Mouse (Mus musculus) embryonic facial prominence, embryonic 14.5 days (tissue): ENCODE measurements around the gene Gm9573. TPM values are rescaled to one million over a fixed set of nuclear protein-coding genes. Genes with fewer than 3 reads are reported as not detected.

ENCODE experiments used
- ATAC-seq: fragments of 200-750 bp; cut with Nextera tagmentation; 2 replicates; pipeline ENCODE4 v1.8.0; 2017; ENCODE audit warnings: low read depth, moderate number of reproducible peaks, moderate TSS enrichment
- DNase-seq: peaks from one replicate; pipeline ENCODE4 v3.0.0-alpha.2; 2015; ENCODE audit warnings: low spot score
- H3K27ac ChIP-seq: fragments of 300-500 bp; sonication (generic); replicated peaks from 2 replicates; pipeline ENCODE4 v1.5.1; 2014; ENCODE audit warnings: low read depth, mild to moderate bottlenecking, low read length, moderate library complexity
- H3K27me3 ChIP-seq: fragments of 300-500 bp; sonication (generic); replicated peaks from 2 replicates; pipeline ENCODE4 v1.6.1; 2014; ENCODE audit warnings: low read length; ENCODE audit not compliant: control insufficient read depth, insufficient read depth
- H3K36me3 ChIP-seq: fragments of 300-500 bp; sonication (generic); 2 replicates; pipeline ENCODE4 v1.6.1; 2014; ENCODE audit warnings: low read length, mixed read lengths; ENCODE audit not compliant: control insufficient read depth, insufficient read depth
- H3K4me1 ChIP-seq: fragments of 300-500 bp; sonication (generic); 2 replicates; pipeline ENCODE4 v1.6.1; 2014; ENCODE audit warnings: antibody characterized with exemption, low read length; ENCODE audit not compliant: control insufficient read depth, insufficient read depth
- H3K4me2 ChIP-seq: fragments of 300-500 bp; sonication (generic); 2 replicates; pipeline ENCODE4 v1.6.1; 2014; ENCODE audit warnings: low read depth, mild to moderate bottlenecking, low read length, moderate library complexity, mixed read lengths
- H3K4me3 ChIP-seq: fragments of 300-500 bp; sonication (generic); 2 replicates; pipeline ENCODE4 v1.5.1; 2014; ENCODE audit warnings: low read depth, mild to moderate bottlenecking, low read length
- H3K9ac ChIP-seq: fragments of 300-500 bp; sonication (generic); 2 replicates; pipeline ENCODE4 v1.6.1; 2014; ENCODE audit warnings: low read depth, mild to moderate bottlenecking, low read length, moderate library complexity, mixed read lengths
- H3K9me3 ChIP-seq: fragments of 300-500 bp; sonication (generic); 2 replicates; pipeline ENCODE4 v1.6.1; 2016; ENCODE audit warnings: low read length; ENCODE audit not compliant: control insufficient read depth
- WGBS: fragments of 180-500 bp; shearing (Covaris S2); extraction: QIAGEN DNeasy Blood & Tissue Kit; methylation state at CpG from one replicate; pipeline ENCODE4 v1.1.7; 2014; 5-methylcytosine and 5-hydroxymethylcytosine counted together
- polyA plus RNA-seq: library from polyadenylated mRNA; unstranded; fragments of >200 nt; fragmentation: Nextera tagmentation; extraction: Ambion mirVana; gene quantifications from 2 replicates; pipeline ENCODE4 v1.2.1, GENCODE M21; 2014

Gm9573 gene
- polyA plus RNA-seq = 0.04 TPM in 1 of 2 replicates, not detected in the other

GRCm38 (mm10) chr17:35626537-35626936 lies at the start of gene Gm9573:
Gene Gm9573 (minus strand): TSS chr17:35626637.
- WGBS = 80% methylated on average over 7 of the region's 7 CpGs
- ATAC-seq = no peak
- no peak within 1 kb of the TSS for H3K4me3 ChIP-seq
- no peaks in the 10 kb centered on the region for H3K36me3 ChIP-seq
- no peaks in the 10 kb centered on the region for H3K9me3 ChIP-seq
- no peak within 1 kb of the TSS for H3K27ac ChIP-seq
- no peak within 1 kb of the TSS for H3K4me2 ChIP-seq
- H3K27me3 ChIP-seq = no peaks in the 10 kb centered on the region
- no peaks in the 10 kb centered on the region for H3K4me1 ChIP-seq
- H3K9ac ChIP-seq = no peak within 1 kb of the TSS
- no peak for DNase-seq

- Histone ChIP-seq H3K4me2 (peak within 1 kb of the TSS; percentile 79), H3K9ac (peak within 1 kb of the TSS; percentile 79), H3K4me3 (peak within 1 kb of the TSS; percentile 56), H3K4me1 (0 out of 2 replicates have a peak, but pooled peaks cover 4% of the 10 kb centered on the region), H3K27me3 (no peaks in the 10 kb centered on the region), H3K27ac (no peak within 1 kb of the TSS), H3K36me3 (peaks cover 12% of the 10 kb centered on the region; the same call in 1 of the 2 replicates), H3K9me3 (no peaks in the 10 kb centered on the region)
- DNase-seq (peak; percentile 99), ATAC-seq (peak; percentile 99)
- WGBS = 2% methylated on average over 23 of the region's 23 CpGs
Measured at GRCm38 (mm10) chr17:35673416-35674035, 47.1 kb upstream of the Gm9573 start, which contains the start of gene Gtf2h4. Gene Gtf2h4 (minus strand): TSS chr17:35673739.

GRCm38 (mm10) chr17:35672527-35672926 lies 46.1 kb upstream of the Gm9573 start:
- 0 out of 2 replicates have a peak, but pooled peaks cover 4% of the 10 kb centered on the region for H3K4me1 ChIP-seq
- H3K4me3 ChIP-seq = peak overlapping the region; percentile 56; the same call in 1 of the 2 replicates
- ATAC-seq = no peak
- H3K4me2 ChIP-seq = peak overlapping the region; percentile 79
- DNase-seq = no peak
- H3K27me3 ChIP-seq = no peaks in the 10 kb centered on the region
- no peak overlapping the region for H3K9ac ChIP-seq
- H3K27ac ChIP-seq = no peak overlapping the region
- H3K9me3 ChIP-seq = no peaks in the 10 kb centered on the region
- peaks cover 12% of the 10 kb centered on the region; the same call in 1 of the 2 replicates for H3K36me3 ChIP-seq
- WGBS = 79% methylated on average over 6 of the region's 6 CpGs

- no peak for ATAC-seq
- no peak overlapping the region for H3K4me2 ChIP-seq
- WGBS = 85% methylated on average over 6 of the region's 6 CpGs
- no peak overlapping the region for H3K4me3 ChIP-seq
- no peak overlapping the region for H3K27ac ChIP-seq
- no peaks in the 10 kb centered on the region for H3K27me3 ChIP-seq
- peaks cover 4% of the 10 kb centered on the region; the same call in 1 of the 2 replicates for H3K4me1 ChIP-seq
- peaks cover 12% of the 10 kb centered on the region; the same call in 1 of the 2 replicates for H3K36me3 ChIP-seq
- H3K9ac ChIP-seq = no peak overlapping the region
- no peak for DNase-seq
- H3K9me3 ChIP-seq = no peaks in the 10 kb centered on the region
Measured at GRCm38 (mm10) chr17:35671846-35672245, 45.4 kb upstream of the Gm9573 start.

- Histone ChIP-seq H3K9me3 (no peaks in the 10 kb centered on the region), H3K27ac (no peak overlapping the region), H3K4me2 (no peak overlapping the region), H3K27me3 (no peaks in the 10 kb centered on the region), H3K9ac (no peak overlapping the region), H3K36me3 (peaks cover 22% of the 10 kb centered on the region; the same call in 1 of the 2 replicates), H3K4me1 (peaks cover 4% of the 10 kb centered on the region; the same call in 1 of the 2 replicates), H3K4me3 (no peak overlapping the region)
- ATAC-seq (no peak), DNase-seq (no peak)
- 87% methylated on average over 9 of the region's 9 CpGs for WGBS
Measured at GRCm38 (mm10) chr17:35669731-35670130, 43.3 kb upstream of the Gm9573 start.

GRCm38 (mm10) chr17:35667334-35668065 lies 41.1 kb upstream of the Gm9573 start, which contains the start of gene Vars2:
Gene Vars2 (minus strand): TSS chr17:35667592.
- ATAC-seq = peak; percentile 93
- WGBS = under 1% methylated on average over 49 of the region's 61 CpGs
- Histone ChIP-seq H3K36me3 (peaks cover 35% of the 10 kb centered on the region; the same call in 1 of the 2 replicates), H3K9me3 (no peaks in the 10 kb centered on the region), H3K27ac (peak within 1 kb of the TSS; percentile 78), H3K27me3 (no peaks in the 10 kb centered on the region), H3K4me2 (peak within 1 kb of the TSS; percentile 92), H3K9ac (peak within 1 kb of the TSS; percentile 89), H3K4me3 (peak within 1 kb of the TSS; percentile 81), H3K4me1 (no peaks in the 10 kb centered on the region; the same call in 1 of the 2 replicates)
- DNase-seq = peak; percentile 96

GRCm38 (mm10) chr17:35666851-35667256 lies 40.4 kb upstream of the Gm9573 start:
- Histone ChIP-seq H3K4me3 (peak overlapping the region; percentile 81), H3K27ac (peak overlapping the region; percentile 78), H3K4me2 (peak overlapping the region; percentile 92), H3K4me1 (no peaks in the 10 kb centered on the region; the same call in 1 of the 2 replicates), H3K36me3 (peaks cover 36% of the 10 kb centered on the region), H3K27me3 (no peaks in the 10 kb centered on the region), H3K9me3 (no peaks in the 10 kb centered on the region), H3K9ac (peak overlapping the region; percentile 89)
- 1% methylated on average over 13 of the region's 13 CpGs for WGBS
- peak; percentile 36 for DNase-seq
- peak; percentile 46 for ATAC-seq

- Histone ChIP-seq H3K4me3 (no peak overlapping the region), H3K9ac (peak overlapping the region; percentile 89; the same call in 1 of the 2 replicates), H3K36me3 (peaks cover 41% of the 10 kb centered on the region), H3K27ac (no peak overlapping the region), H3K27me3 (no peaks in the 10 kb centered on the region), H3K9me3 (no peaks in the 10 kb centered on the region), H3K4me2 (peak overlapping the region; percentile 92; the same call in 1 of the 2 replicates), H3K4me1 (no peaks in the 10 kb centered on the region; the same call in 1 of the 2 replicates)
- WGBS = 77% methylated on average over 17 of the region's 17 CpGs
- ATAC-seq = no peak
- peak; percentile 63 for DNase-seq
Measured at GRCm38 (mm10) chr17:35665957-35666515, 39.6 kb upstream of the Gm9573 start.
